Mouse (Mus musculus): Measurements from ENCODE around the gene Eps8l1. TPM values are rescaled to one million over a fixed set of nuclear protein-coding genes. Genes with fewer than 3 reads are reported as not detected.
"Not testable (repeated sequence)": the region's sequence is repeated elsewhere in the genome, so short reads cannot be mapped to it uniquely, and the experiment has no call there.

Gene Eps8l1
- polyA plus RNA-seq (2014; fragmentation: Nextera tagmentation; extraction: Ambion mirVana): 2.0 and 2.6 TPM in 2 replicates

GRCm38 (mm10) chr7:4460576-4461434 lies at the start of gene Eps8l1:
Gene Eps8l1 (plus strand): TSS chr7:4460674.
- Histone ChIP-seq H3K4me2 (peak within 1 kb of the TSS; percentile 49), H3K36me3 (ENCODE audit: control insufficient read depth, insufficient read depth, low read length) (no peaks in the 10 kb centered on the region), H3K9me3 (ENCODE audit: control insufficient read depth, low read length) (no peaks in the 10 kb centered on the region), H3K4me3 (ENCODE audit: low read depth, low read length) (peak within 1 kb of the TSS; percentile 39), H3K9ac (ENCODE audit: low read depth, low read length) (peak within 1 kb of the TSS; percentile 46), H3K4me1 (replicated peaks; ENCODE audit: control insufficient read depth, insufficient read depth, low read length) (no peaks in the 10 kb centered on the region; the same call in 1 of the 2 replicates), H3K27ac (ENCODE audit: low read depth, low read length) (no peak within 1 kb of the TSS), H3K27me3 (replicated peaks; ENCODE audit: control insufficient read depth, insufficient read depth, low read length) (no peaks in the 10 kb centered on the region)
- DNase-seq (ENCODE audit: low spot score): no peak
- peak; percentile 67 for ATAC-seq (replicated peaks; ENCODE audit: low FRiP score)
- WGBS: 51% methylated on average over 13 of the region's 16 CpGs

GRCm38 (mm10) chr7:4412406-4412805 lies 48.1 kb upstream of the Eps8l1 start:
- not testable (repeated sequence) for H3K9me3 ChIP-seq (ENCODE audit: control insufficient read depth, low read length); H3K27me3 ChIP-seq (replicated peaks; ENCODE audit: control insufficient read depth, insufficient read depth, low read length); H3K9ac ChIP-seq (ENCODE audit: low read depth, low read length); H3K4me1 ChIP-seq (replicated peaks; ENCODE audit: control insufficient read depth, insufficient read depth, low read length); ATAC-seq (replicated peaks; ENCODE audit: low FRiP score); H3K27ac ChIP-seq (ENCODE audit: low read depth, low read length); H3K4me3 ChIP-seq (ENCODE audit: low read depth, low read length); H3K36me3 ChIP-seq (ENCODE audit: control insufficient read depth, insufficient read depth, low read length); H3K4me2 ChIP-seq
- DNase-seq (ENCODE audit: low spot score): peak; percentile 26
- WGBS: 92% methylated on average over 15 of the region's 15 CpGs

GRCm38 (mm10) chr7:4419681-4420080 lies 40.8 kb upstream of the Eps8l1 start:
- Histone ChIP-seq H3K27me3 (replicated peaks; ENCODE audit: control insufficient read depth, insufficient read depth, low read length) (no peaks in the 10 kb centered on the region), H3K9me3 (ENCODE audit: control insufficient read depth, low read length) (no peaks in the 10 kb centered on the region), H3K9ac (ENCODE audit: low read depth, low read length) (no peak overlapping the region), H3K4me3 (ENCODE audit: low read depth, low read length) (no peak overlapping the region), H3K36me3 (ENCODE audit: control insufficient read depth, insufficient read depth, low read length) (no peaks in the 10 kb centered on the region; the same call in none of the 2 replicates), H3K27ac (ENCODE audit: low read depth, low read length) (no peak overlapping the region), H3K4me1 (replicated peaks; ENCODE audit: control insufficient read depth, insufficient read depth, low read length) (no peaks in the 10 kb centered on the region), H3K4me2 (no peak overlapping the region)
- DNase-seq (ENCODE audit: low spot score) (no peak), ATAC-seq (replicated peaks; ENCODE audit: low FRiP score) (no peak)
- 72% methylated on average over 6 of the region's 6 CpGs for WGBS

- H3K36me3 ChIP-seq (ENCODE audit: control insufficient read depth, insufficient read depth, low read length): no peaks in the 10 kb centered on the region; the same call in none of the 2 replicates
- H3K4me2 ChIP-seq: no peak overlapping the region
- no peaks in the 10 kb centered on the region for H3K9me3 ChIP-seq (ENCODE audit: control insufficient read depth, low read length)
- no peak overlapping the region for H3K9ac ChIP-seq (ENCODE audit: low read depth, low read length)
- no peak overlapping the region for H3K4me3 ChIP-seq (ENCODE audit: low read depth, low read length)
- DNase-seq (ENCODE audit: low spot score): no peak
- H3K27me3 ChIP-seq (replicated peaks; ENCODE audit: control insufficient read depth, insufficient read depth, low read length): no peaks in the 10 kb centered on the region
- H3K4me1 ChIP-seq (replicated peaks; ENCODE audit: control insufficient read depth, insufficient read depth, low read length): no peaks in the 10 kb centered on the region
- no peak overlapping the region for H3K27ac ChIP-seq (ENCODE audit: low read depth, low read length)
- no peak for ATAC-seq (replicated peaks; ENCODE audit: low FRiP score)
- 50% methylated on average over 4 of the region's 4 CpGs for WGBS
Measured at GRCm38 (mm10) chr7:4420230-4420629, 40.2 kb upstream of the Eps8l1 start.

GRCm38 (mm10) chr7:4427161-4427912 lies 33.1 kb upstream of the Eps8l1 start:
- no peak overlapping the region for H3K4me2 ChIP-seq
- no peak overlapping the region for H3K27ac ChIP-seq (ENCODE audit: low read depth, low read length)
- no peaks in the 10 kb centered on the region for H3K9me3 ChIP-seq (ENCODE audit: control insufficient read depth, low read length)
- H3K9ac ChIP-seq (ENCODE audit: low read depth, low read length): no peak overlapping the region
- DNase-seq (ENCODE audit: low spot score) (peak; percentile 66), ATAC-seq (replicated peaks; ENCODE audit: low FRiP score) (peak; percentile 86)
- no peaks in the 10 kb centered on the region for H3K4me1 ChIP-seq (replicated peaks; ENCODE audit: control insufficient read depth, insufficient read depth, low read length)
- no peaks in the 10 kb centered on the region for H3K27me3 ChIP-seq (replicated peaks; ENCODE audit: control insufficient read depth, insufficient read depth, low read length)
- WGBS: 48% methylated on average over 7 of the region's 7 CpGs
- no peak overlapping the region for H3K4me3 ChIP-seq (ENCODE audit: low read depth, low read length)
- H3K36me3 ChIP-seq (ENCODE audit: control insufficient read depth, insufficient read depth, low read length): peaks cover 15% of the 10 kb centered on the region

GRCm38 (mm10) chr7:4430246-4430844 lies 30.1 kb upstream of the Eps8l1 start:
- no peak overlapping the region for H3K9ac ChIP-seq (ENCODE audit: low read depth, low read length)
- H3K4me2 ChIP-seq: no peak overlapping the region
- H3K9me3 ChIP-seq (ENCODE audit: control insufficient read depth, low read length): no peaks in the 10 kb centered on the region
- DNase-seq (ENCODE audit: low spot score) (peak; percentile 26), ATAC-seq (replicated peaks; ENCODE audit: low FRiP score) (no peak)
- no peak overlapping the region for H3K27ac ChIP-seq (ENCODE audit: low read depth, low read length)
- H3K27me3 ChIP-seq (replicated peaks; ENCODE audit: control insufficient read depth, insufficient read depth, low read length): no peaks in the 10 kb centered on the region
- no peak overlapping the region for H3K4me3 ChIP-seq (ENCODE audit: low read depth, low read length)
- H3K4me1 ChIP-seq (replicated peaks; ENCODE audit: control insufficient read depth, insufficient read depth, low read length): no peaks in the 10 kb centered on the region
- 93% methylated on average over 9 of the region's 9 CpGs for WGBS
- H3K36me3 ChIP-seq (ENCODE audit: control insufficient read depth, insufficient read depth, low read length): peaks cover 26% of the 10 kb centered on the region

GRCm38 (mm10) chr7:4431548-4431947 lies 28.9 kb upstream of the Eps8l1 start:
- Histone ChIP-seq H3K9ac (ENCODE audit: low read depth, low read length) (no peak overlapping the region), H3K27ac (ENCODE audit: low read depth, low read length) (no peak overlapping the region), H3K4me3 (ENCODE audit: low read depth, low read length) (no peak overlapping the region), H3K27me3 (replicated peaks; ENCODE audit: control insufficient read depth, insufficient read depth, low read length) (no peaks in the 10 kb centered on the region), H3K36me3 (ENCODE audit: control insufficient read depth, insufficient read depth, low read length) (peaks cover 29% of the 10 kb centered on the region), H3K9me3 (ENCODE audit: control insufficient read depth, low read length) (no peaks in the 10 kb centered on the region), H3K4me1 (replicated peaks; ENCODE audit: control insufficient read depth, insufficient read depth, low read length) (no peaks in the 10 kb centered on the region), H3K4me2 (no peak overlapping the region)
- no peak for ATAC-seq (replicated peaks; ENCODE audit: low FRiP score)
- DNase-seq (ENCODE audit: low spot score): peak; percentile 71
- WGBS: 74% methylated on average over 6 of the region's 6 CpGs

- Histone ChIP-seq H3K36me3 (ENCODE audit: control insufficient read depth, insufficient read depth, low read length) (peaks cover 29% of the 10 kb centered on the region), H3K9ac (ENCODE audit: low read depth, low read length) (no peak overlapping the region), H3K9me3 (ENCODE audit: control insufficient read depth, low read length) (no peaks in the 10 kb centered on the region), H3K27ac (ENCODE audit: low read depth, low read length) (no peak overlapping the region), H3K4me3 (ENCODE audit: low read depth, low read length) (no peak overlapping the region), H3K4me2 (no peak overlapping the region), H3K27me3 (replicated peaks; ENCODE audit: control insufficient read depth, insufficient read depth, low read length) (no peaks in the 10 kb centered on the region), H3K4me1 (replicated peaks; ENCODE audit: control insufficient read depth, insufficient read depth, low read length) (no peaks in the 10 kb centered on the region)
- ATAC-seq (replicated peaks; ENCODE audit: low FRiP score) (no peak), DNase-seq (ENCODE audit: low spot score) (peak; percentile 27)
- 85% methylated on average over 8 of the region's 8 CpGs for WGBS
Measured at GRCm38 (mm10) chr7:4432026-4432425, 28.4 kb upstream of the Eps8l1 start.

All from liver, embryonic 11.5 days (tissue).